Mouse (Mus musculus): ENCODE results near the gene Ggcx.

Ggcx gene

DNA sequence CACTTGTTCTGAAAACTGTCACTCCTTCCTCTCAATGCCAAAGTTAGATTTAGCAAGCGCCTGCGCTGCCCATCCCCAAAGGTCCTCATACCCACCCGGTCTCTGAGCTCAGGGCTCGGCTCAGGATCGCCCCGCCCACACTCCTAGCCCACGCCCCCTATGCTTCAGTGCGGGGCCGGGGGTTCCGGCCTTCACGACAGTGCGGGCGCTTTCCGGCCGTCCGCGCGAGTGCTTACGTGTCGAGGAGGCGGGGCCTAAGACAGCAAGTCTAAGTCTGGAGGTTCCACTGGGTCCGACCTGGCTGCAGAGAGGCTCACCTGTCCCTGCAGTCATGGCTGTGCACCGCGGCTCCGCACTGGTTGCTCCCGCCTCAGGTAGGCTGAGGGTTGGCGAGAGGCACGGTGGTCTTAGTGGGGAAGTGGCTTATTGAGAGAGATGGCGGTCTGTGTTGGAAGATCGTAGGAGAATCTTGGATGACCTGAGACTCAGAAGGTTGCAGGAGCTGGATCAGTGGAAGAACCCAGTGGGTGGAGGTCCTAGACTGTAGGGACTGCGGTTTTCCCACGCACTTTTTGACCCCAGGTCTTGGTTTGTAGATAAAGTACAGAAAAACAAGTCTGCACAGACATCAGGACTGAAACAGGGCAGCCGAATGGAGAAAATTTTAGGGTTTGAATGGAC, at the start of gene Ggcx:
Ggcx (plus strand) TSS at position 233 of the 681 bp plus-strand sequence.
- peak; percentile 25; the same call in 1 of the 2 replicates for TF ChIP-seq GATA4 (IDR thresholded peaks at IDR 0.05; ENCODE audit: insufficient replicate concordance, low read length)

DNA sequence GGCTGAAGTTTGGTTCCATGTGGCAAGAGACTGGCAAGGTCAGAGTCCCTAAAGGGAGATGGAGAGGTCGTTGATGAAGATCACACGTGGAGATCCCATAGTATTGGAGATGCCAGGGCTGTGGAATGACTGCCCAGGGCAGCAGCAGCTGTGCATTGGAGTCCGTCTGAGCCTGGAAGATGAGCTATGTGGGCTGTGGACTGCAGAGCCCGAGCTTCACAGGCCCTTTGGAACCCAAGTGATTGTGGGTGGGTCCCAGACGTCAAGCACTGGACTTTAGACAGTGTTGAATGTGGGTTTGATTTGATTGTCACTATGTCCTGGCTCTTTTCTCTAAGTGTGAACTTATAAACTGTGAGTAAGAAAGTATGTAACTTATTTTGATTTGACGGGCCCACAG, 49.1 kb upstream of the Ggcx start:
- no peak for TF ChIP-seq GATA4 (IDR thresholded peaks at IDR 0.05; ENCODE audit: insufficient replicate concordance, low read length)

- no peak for TF ChIP-seq GATA4 (IDR thresholded peaks at IDR 0.05; ENCODE audit: insufficient replicate concordance, low read length)
These were observed 47.8 kb upstream of the Ggcx start for GRCm38 (mm10) chr6:72366304-72366703.

DNA sequence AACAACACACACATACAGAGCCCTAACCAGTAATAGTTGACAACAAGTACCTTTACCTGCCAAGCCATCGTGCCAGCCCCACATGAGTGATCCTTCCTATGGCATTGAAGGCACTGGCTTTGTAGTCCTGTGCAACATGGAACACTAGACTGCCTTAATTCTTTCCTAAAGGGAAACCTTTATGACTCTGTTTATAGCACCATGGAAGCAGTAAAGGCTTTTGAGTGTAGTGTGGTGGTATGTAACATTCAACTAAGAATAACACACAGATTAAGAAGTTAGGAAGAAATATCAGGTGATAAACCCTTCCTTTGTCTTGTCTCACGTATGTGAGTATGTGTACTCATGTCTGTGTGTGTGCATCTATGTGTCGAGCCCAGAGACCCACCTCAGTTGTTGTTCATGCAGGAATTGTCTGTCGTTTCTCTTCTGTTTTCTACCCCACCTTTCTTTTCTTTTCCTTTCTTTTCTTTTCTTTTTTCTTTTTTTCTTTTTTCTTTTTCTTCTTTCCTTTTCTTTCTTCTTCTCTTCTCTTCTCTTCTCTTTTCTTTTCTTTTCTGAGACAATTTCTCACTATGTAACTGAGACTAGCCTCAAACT, 47.2 kb upstream of the Ggcx start, which contains the start of gene Rnf181:
Rnf181 (minus strand) TSS at position 113 of the 600 bp plus-strand sequence.
- no peak for TF ChIP-seq GATA4 (IDR thresholded peaks at IDR 0.05; ENCODE audit: insufficient replicate concordance, low read length)

DNA sequence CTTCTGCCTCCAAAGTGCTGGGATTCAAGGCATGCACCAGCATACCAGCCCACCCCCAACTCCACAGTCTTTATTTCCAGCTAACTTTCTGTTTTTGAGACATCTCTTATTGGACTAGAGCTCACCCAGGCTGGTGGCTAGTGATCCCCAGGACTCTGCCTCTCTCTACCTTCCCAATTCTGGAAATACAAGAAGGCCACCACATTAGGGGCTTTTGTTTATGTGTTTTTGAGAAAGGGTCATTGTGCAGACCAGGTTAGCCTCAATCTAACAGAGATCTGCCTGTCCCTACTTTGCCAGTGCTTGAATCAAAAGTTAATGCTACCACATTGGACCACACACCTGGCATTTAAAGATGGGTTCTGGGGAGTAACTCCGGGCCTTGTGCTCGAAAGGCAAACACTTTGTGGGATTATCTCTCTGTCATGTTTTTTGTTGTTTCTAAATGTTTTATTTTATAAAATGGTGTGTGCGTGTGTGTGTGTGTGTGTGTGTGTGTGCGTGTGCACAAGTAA, 46.6 kb upstream of the Ggcx start:
- no peak for TF ChIP-seq GATA4 (IDR thresholded peaks at IDR 0.05; ENCODE audit: insufficient replicate concordance, low read length)

- TF ChIP-seq GATA4 (IDR thresholded peaks at IDR 0.05; ENCODE audit: insufficient replicate concordance, low read length) = no peak
These were observed 44.6 kb upstream of the Ggcx start for GRCm38 (mm10) chr6:72369557-72369956.

GRCm38 (mm10) chr6:72370091-72370490, 44.0 kb upstream of the Ggcx start:
- no peak for TF ChIP-seq GATA4 (IDR thresholded peaks at IDR 0.05; ENCODE audit: insufficient replicate concordance, low read length)

DNA sequence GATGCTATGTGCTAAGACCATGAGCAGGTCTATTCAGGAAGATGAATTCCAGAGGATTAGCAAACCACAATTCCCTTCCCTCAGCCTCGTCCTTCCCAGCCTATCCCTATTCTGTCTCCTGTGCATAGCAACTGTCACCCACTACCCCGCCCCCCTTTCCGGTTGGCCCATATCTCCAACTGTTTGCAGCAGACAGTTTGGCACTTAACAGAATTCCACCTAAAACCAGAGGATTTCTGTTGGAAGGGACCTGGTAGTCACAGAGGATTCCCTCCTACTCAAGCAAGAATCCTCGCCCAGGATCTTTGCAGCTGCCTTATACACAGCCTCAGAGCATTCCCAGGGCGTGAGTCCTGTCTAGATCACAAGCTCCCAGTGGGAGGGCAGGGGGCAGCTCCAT, 43.0 kb upstream of the Ggcx start:
- 0 out of 2 replicates have a peak, but pooled peaks have one; percentile 5 for TF ChIP-seq GATA4 (IDR thresholded peaks at IDR 0.05; ENCODE audit: insufficient replicate concordance, low read length)

- no peak for TF ChIP-seq GATA4 (IDR thresholded peaks at IDR 0.05; ENCODE audit: insufficient replicate concordance, low read length)
These were observed 42.5 kb upstream of the Ggcx start for GRCm38 (mm10) chr6:72371571-72371970.

DNA sequence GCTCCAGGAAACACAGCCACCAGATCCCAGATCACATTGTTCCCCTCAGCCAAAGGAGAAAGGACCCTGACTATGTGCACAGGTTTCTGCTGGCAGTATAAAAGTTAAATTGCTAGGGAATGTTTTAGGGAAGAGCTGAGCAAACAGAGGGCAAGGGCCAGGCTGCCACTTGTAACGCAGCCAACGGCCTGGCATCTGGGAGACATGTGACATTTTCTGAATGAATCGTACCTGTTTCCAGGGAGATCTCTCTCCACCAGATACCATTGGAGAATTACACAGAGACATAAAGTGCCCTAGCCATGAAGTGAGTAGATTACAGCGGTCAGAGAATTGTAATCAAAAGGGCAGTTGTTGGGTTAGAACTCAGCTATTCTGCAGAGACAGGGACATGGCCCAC, 40.9 kb upstream of the Ggcx start:
- no peak for TF ChIP-seq GATA4 (IDR thresholded peaks at IDR 0.05; ENCODE audit: insufficient replicate concordance, low read length)

- peak; percentile 28; the same call in 1 of the 2 replicates for TF ChIP-seq GATA4 (IDR thresholded peaks at IDR 0.05; ENCODE audit: insufficient replicate concordance, low read length)
These were observed 39.9 kb upstream of the Ggcx start for GRCm38 (mm10) chr6:72374206-72374605.

GRCm38 (mm10) chr6:72374820-72375563, 39.1 kb upstream of the Ggcx start:
- no peak for TF ChIP-seq GATA4 (IDR thresholded peaks at IDR 0.05; ENCODE audit: insufficient replicate concordance, low read length)

GRCm38 (mm10) chr6:72378510-72379234, 35.4 kb upstream of the Ggcx start:
- TF ChIP-seq GATA4 (IDR thresholded peaks at IDR 0.05; ENCODE audit: insufficient replicate concordance, low read length) = no peak

GRCm38 (mm10) chr6:72379377-72380130, 34.6 kb upstream of the Ggcx start:
- no peak for TF ChIP-seq GATA4 (IDR thresholded peaks at IDR 0.05; ENCODE audit: insufficient replicate concordance, low read length)

Data from liver, adult (tissue).